Mouse (Mus musculus) ovary, postnatal 10 days (tissue): ENCODE results near the gene Unc93a2.
"Not testable (repeated sequence)": the region's sequence is repeated elsewhere in the genome, so short reads cannot be mapped to it uniquely, and the experiment has no call there.

Source experiments
- DNase-seq: peaks from one replicate; pipeline ENCODE4 v3.0.0; 2022; ENCODE audit warnings: low spot score

Unc93a2 gene

GRCm38 (mm10) chr17:7371879-7372278 is 13.4 kb downstream of the Unc93a2 start, which contains the start of gene Gm49630:
TSS of gene Gm49630 (minus strand) at chr17:7371979.
- DNase-seq: not testable (repeated sequence)

- DNase-seq: not testable (repeated sequence)
These were observed 15.9 kb downstream of the Unc93a2 start for GRCm38 (mm10) chr17:7369401-7369800.

- not testable (repeated sequence) for DNase-seq
These were observed 18.4 kb downstream of the Unc93a2 start for GRCm38 (mm10) chr17:7366676-7367374.

DNA sequence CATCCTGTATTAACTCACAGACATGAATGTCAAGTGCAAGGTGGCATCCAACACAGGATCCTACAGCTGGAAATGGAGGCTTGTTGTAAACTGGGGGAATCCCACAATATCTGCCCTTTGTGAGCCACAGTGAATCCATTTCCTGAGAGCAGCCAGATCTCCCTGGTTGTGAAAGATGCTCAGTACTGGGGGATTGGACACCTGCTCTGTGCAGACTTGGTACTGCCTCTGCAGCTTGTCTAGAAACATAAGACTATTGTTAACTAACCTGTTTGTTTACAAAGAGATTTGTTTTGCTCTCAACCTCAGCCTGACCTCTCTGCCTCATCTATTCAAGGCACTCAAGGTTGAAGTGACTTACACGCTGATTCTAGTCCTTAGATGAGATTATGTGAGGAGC is 19.0 kb downstream of the Unc93a2 start:
- DNase-seq: not testable (repeated sequence)

- DNase-seq: not testable (repeated sequence)
These were observed 19.6 kb downstream of the Unc93a2 start for GRCm38 (mm10) chr17:7365615-7366014.

GRCm38 (mm10) chr17:7360749-7361465 is 24.4 kb downstream of the Unc93a2 start:
- not testable (repeated sequence) for DNase-seq

GRCm38 (mm10) chr17:7359806-7360205 is 25.5 kb downstream of the Unc93a2 start:
- DNase-seq: not testable (repeated sequence)

GRCm38 (mm10) chr17:7352596-7352995 is 32.7 kb downstream of the Unc93a2 start, which contains the start of gene Ttll2:
TSS of gene Ttll2 (minus strand) at chr17:7352696.
- DNase-seq: not testable (repeated sequence)

GRCm38 (mm10) chr17:7348765-7349164 is 36.5 kb downstream of the Unc93a2 start:
- not testable (repeated sequence) for DNase-seq

DNA sequence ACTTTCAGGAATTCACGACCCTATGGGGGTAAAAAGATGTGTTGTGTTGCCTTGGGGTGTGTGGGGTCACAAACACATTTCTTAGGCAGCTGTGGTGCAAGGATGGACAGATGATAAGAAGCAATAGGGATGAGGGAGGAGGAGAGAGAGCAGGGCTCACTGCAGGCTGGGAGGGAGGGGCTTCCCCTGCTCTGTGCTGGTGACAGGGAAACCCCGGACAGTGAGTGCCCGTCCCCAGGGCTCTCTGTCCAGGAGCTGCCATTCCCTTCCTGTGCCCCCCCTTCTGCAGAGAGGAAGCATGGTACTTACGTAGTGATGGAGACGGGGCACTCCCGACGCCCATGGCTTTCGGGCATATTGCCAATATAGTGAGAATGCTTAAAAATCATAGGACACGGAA is 47.9 kb downstream of the Unc93a2 start:
- not testable (repeated sequence) for DNase-seq

- DNase-seq: not testable (repeated sequence)
These were observed 52.5 kb downstream of the Unc93a2 start for GRCm38 (mm10) chr17:7332745-7333144.

DNA sequence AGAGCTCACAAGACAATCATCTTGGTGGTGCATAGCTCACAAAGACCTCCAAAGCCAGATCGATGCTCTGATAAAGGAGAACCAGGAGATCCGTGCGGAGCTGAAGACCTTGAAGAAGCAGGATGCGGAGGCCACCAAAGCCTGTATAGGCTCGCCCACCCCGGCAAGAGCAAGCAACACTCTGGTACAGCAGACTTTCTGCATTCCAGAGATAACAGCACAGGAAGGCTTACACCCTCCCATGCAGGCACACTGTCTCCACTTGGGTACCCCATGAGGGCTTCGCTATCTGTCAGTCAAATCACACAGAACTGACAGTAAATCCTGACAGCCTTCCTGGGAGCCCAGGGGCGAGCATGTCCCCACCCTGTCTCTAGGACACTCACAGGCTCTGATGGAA is 58.8 kb downstream of the Unc93a2 start:
- DNase-seq: not testable (repeated sequence)

- not testable (repeated sequence) for DNase-seq
These were observed 60.9 kb downstream of the Unc93a2 start, which contains the start of gene Tcp10a for GRCm38 (mm10) chr17:7324346-7324745. TSS of gene Tcp10a (plus strand) at chr17:7324646.

- DNase-seq: not testable (repeated sequence)
These were observed 65.5 kb downstream of the Unc93a2 start for GRCm38 (mm10) chr17:7319789-7320188.

DNA sequence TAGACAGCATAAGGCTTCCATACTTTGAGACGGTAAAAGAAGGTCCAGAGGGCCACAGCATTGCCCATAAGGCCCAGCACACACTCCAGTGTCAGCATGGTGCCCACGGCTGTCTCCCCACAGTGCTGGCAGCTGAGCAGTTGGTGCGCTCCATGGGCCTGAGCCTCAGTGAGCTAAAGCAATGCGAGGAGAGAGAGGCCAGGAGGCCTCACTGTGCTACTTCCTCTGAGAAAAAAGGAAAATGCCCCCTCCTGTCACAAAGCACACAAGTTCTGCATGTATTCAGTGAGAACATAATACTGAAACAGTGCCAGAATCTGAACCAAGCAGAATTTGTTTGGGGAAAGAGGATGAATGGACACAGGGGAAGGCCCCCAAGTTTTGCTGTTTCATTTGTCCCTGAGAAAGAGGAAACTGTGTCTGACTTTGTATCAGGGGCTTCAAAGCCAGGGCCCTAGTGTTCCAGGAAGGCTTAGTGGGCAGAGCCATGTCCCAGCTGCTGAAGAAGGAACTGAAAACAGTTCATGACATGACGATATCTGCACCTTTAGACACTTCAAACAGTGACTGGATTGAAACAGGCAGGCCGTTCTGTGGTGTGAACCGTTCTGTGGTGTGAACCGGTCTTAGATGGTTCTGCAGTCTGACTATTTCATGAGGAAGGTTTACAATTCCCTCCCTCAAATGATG is 69.4 kb downstream of the Unc93a2 start:
- DNase-seq: not testable (repeated sequence)
